Mouse (Mus musculus): Measurements from ENCODE around the gene Snx32.
A peak's percentile ranks its signal among the peaks of the same experiment; 100 is the strongest.

Gene Snx32

GRCm38 (mm10) chr19:5510031-5511026 is at the start of gene Snx32:
Gene Snx32, minus strand, starts transcription at chr19:5510538.
- peak; percentile 100 for DNase-seq

- peak; percentile 40 for DNase-seq
These were observed 49.5 kb upstream of the Snx32 start for GRCm38 (mm10) chr19:5559631-5560456.

GRCm38 (mm10) chr19:5559229-5559628 is 48.9 kb upstream of the Snx32 start:
- no peak for DNase-seq

- no peak for DNase-seq
These were observed 48.4 kb upstream of the Snx32 start for GRCm38 (mm10) chr19:5558770-5559169.

DNA sequence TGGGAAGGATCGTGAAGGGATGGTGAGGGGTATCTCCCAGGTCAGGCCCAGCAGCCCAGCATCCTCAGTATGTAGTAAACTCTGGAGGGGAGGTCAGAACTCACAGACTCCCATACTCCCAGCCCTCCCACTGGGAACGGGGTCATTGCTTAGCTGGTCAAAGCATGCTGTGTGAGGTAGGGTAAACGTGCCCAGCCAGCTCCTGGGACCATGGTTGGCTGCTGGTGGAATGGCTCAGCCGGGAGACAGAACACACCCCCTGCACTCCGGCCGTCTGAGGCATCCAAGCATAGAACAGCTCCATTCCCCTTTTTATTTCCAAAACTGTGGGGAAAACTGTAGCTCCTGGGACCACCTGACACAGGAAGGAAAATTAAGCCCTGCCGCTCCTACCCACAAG is 47.8 kb upstream of the Snx32 start:
- no peak for DNase-seq

GRCm38 (mm10) chr19:5554212-5554611 is 43.9 kb upstream of the Snx32 start:
- DNase-seq = no peak

DNA sequence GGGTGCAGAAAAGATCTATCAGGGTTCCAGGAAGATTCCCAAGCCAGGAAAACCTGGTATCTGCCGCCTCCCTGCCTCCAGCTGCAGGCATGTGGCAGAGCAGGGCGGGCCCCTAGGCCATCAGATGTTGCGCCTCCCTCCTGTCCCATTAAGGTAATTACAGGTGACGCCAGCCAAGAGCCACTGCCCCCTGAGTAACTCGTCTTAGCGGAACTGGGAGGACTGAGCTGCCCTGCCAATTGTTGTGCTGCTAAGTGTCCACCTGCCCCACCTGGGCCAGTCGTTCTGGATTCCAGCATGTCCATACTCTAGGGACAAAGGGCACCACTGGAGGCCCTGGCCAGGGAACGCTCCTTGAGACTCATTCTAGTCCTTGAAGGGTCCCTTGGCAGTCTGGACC is 43.5 kb upstream of the Snx32 start:
- no peak for DNase-seq

GRCm38 (mm10) chr19:5547471-5548056 is 37.2 kb upstream of the Snx32 start:
- DNase-seq = no peak

DNA sequence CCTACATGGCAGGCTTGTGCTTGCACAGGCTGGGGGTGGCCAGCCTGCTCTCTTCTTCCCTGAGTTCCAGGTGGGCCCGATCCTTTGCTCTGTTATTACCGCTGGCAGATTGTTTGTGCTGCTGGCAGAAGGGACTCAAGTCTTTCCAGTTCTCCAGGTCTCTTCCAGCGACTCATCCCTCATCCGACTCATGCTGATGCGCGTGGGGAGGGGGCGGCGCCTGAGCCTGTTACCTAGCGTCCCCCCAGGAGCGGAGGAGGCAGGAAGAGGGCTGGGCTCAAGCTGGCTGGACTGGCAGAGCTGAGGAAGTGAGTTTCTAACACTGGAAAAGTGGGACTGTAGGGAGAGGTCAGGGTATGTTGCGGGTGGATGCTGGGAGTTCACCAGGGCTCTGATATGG is 33.7 kb upstream of the Snx32 start:
- DNase-seq = no peak

GRCm38 (mm10) chr19:5543362-5543761 is 33.0 kb upstream of the Snx32 start:
- no peak for DNase-seq

DNA sequence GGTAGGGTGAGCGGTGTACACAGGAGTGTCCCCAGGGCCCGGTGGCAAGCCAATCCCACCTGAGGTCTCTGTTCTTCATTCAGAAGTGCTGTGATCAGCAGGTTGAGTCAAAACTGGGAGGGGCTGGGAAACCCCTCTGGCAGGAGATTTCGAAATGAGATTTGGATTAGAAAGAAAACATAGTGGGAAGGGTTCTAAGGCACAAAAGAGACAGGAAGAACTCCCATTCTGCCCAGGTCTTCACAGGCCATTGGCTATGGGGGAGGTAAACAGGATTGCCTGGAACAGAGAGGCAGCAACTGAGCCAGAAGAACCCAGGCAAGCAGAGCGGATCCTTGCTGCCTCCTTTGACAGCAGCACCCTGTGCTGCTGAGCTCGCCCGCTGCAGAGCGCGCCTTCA is 28.4 kb upstream of the Snx32 start:
- DNase-seq = no peak

- DNase-seq = no peak
These were observed 22.2 kb upstream of the Snx32 start for GRCm38 (mm10) chr19:5532520-5532919.

- peak; percentile 11 for DNase-seq
These were observed 19.8 kb upstream of the Snx32 start for GRCm38 (mm10) chr19:5530138-5530524.

DNA sequence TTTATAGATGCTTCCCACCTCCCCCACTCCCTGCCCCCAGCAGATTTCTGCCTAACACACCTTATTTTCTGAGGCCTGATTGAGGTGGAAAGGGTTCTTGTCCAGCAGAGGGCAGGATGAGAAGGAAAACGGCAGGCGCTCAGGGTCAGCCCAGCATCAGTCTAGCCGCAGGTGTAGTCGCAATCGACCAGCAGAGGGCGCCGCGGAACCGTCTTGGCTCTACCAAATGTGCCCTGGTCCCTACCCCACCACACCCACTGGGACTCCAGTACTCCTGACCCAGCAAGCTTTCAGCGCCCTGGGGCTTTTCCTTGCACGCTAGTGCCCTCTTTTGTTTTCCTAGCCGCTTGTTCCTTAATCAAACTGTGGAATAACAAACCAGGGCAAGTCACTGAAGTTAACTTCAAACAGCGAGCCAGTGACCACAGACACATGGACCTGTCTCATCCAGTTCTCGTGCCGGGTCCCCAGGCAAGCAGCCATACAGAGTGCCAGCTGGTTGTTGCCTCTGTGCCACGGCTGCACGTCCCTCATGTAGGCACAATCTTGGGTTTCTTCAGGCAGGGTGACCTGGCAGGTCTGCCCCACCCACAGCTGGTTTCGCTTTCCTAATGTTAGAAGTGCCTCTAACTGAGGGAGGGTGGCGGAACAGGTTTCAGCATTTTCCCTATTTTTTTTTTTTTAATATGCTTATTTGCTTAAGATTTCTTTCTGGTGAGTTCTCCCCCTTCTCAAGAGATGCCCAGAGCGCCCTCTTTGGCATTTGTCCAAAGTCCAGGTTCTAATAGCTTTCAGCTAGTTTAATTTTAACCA is 19.2 kb upstream of the Snx32 start:
- peak; percentile 93 for DNase-seq

DNA sequence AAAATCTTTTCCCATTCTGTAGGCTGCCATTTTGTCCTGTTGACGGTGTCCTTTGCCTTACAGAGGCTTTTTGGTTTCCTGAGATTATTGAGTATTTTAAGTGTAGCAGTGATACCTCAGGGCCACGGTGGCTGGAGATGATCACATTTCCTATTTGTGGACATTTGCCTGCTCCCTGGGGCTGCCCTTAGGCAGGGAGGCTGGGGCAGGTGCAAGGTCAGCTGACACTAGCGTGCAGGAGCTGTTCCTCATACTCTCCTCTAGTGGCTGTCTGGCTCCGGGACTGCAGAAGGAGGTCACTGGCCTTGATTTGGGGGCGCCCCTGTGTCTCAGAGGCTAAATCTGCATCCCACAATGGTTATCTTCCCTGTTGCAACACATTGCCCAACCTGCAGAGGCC is 14.9 kb upstream of the Snx32 start:
- DNase-seq = no peak

DNA sequence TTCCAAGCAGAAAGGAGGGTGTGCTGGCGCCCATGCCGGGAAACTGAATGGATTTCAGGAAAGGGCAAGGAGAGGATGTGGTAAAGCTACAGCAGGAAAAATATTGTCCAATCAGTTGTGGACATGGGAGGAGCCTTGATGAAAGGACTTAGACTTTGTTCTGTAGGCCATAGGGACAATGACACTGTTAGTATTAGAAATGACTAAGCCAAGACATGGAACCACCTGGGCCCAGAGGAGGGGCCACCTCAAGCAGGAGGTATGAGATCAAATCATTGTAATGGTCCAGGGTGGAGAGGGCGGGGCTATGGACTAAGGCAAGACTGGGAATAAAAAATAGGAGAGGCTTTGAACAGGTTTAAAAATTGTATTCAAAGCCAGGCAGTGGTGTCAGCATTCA is 8.4 kb upstream of the Snx32 start:
- DNase-seq = no peak

DNA sequence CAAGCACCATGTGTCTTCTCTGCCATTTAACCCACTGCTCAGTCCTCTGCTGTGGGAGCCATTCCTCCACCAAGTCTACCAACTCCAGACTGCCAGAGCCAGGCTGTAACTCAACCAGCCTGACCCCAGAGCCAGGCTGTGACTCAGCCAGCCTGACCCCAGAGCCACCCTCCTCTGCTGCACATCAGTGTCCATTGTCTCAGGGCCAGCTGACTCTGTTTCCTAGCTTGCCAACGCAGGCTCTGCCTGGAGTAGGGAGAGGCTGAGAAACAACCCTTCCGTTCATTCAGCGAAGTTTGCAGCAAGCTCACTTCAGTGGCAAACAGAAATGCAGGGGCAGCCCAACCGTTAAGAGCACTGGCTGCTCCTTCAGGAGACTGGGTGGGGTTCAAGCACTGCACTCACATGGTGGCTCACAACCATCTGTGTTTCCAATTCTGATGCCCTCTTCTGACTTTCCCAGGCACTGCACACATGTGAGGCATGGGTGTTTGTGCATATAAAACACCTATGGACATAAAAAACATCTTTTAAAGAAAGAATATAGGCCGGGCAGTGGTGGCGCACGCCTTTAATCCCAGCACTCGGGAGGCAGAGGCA is 6.7 kb upstream of the Snx32 start:
- DNase-seq = no peak

- peak; percentile 29 for DNase-seq
These were observed 5.8 kb upstream of the Snx32 start for GRCm38 (mm10) chr19:5515840-5516777.

DNA sequence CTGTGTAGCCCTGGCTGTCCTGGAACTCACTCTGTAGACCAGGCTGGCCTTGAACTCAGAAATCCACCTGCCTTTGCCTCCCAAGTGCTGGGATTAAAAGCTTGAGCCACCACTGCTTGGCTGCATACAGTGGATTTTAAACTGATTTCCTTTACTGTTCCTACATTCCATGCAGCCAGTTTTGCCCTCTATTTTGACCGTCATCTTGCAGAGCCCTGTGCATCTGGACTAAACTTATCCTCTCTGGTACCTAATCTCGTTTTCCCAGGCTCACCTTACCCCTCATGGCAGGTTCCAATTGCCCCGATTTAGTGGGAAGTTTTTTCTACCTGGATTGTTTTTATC is 2.6 kb upstream of the Snx32 start:
- DNase-seq = no peak

DNA sequence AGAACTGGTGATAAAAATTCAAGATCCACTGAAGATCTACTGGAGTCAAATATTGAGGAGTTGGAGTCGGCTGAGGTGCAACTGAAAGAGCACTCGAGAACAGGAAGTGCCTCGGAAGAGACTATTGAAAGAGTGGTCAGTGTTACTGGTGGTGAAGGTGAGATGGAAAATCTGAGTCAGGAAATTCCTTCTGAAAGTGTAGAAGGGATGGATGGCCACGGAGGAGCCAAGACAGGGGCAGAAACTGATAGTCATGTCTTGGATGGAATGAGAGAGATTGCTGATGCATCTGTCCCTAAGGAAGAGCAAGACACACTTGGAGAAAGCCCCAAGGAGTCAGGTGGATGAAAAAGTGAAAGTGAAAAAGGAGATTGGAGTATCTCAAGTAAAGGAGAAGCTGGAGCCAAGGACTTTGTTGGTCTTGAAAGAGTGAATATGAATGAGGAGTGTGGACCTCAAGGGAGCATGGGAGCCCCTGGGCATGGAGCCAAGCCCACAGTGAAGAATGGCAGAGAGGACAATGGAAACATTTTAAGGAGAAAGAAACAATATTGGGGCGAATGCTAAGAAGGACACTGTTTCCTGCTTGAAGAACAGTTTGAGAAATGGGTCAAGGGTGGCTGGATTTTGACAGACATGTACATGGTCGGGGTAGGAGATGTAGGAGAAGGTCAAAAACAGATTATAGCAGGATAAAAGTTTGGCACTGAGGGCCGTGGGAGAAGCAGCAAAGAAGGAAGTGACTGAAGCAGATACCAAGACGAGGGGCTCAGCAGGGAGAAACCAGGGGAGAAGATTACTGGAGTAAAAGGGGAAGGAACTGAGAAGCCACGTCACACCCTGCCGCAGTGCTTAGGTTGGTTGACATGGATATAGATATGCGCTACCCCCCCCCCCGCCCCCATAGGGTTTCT is 2.0 kb upstream of the Snx32 start:
- no peak for DNase-seq

All from retina, postnatal 1 day (tissue).